Mouse (Mus musculus): ENCODE results near the gene Chtop. TPM values are rescaled to one million over a fixed set of nuclear protein-coding genes. Genes with fewer than 3 reads are reported as not detected.

Chtop gene
- polyA plus RNA-seq, 1 experiment: 136 TPM

DNA sequence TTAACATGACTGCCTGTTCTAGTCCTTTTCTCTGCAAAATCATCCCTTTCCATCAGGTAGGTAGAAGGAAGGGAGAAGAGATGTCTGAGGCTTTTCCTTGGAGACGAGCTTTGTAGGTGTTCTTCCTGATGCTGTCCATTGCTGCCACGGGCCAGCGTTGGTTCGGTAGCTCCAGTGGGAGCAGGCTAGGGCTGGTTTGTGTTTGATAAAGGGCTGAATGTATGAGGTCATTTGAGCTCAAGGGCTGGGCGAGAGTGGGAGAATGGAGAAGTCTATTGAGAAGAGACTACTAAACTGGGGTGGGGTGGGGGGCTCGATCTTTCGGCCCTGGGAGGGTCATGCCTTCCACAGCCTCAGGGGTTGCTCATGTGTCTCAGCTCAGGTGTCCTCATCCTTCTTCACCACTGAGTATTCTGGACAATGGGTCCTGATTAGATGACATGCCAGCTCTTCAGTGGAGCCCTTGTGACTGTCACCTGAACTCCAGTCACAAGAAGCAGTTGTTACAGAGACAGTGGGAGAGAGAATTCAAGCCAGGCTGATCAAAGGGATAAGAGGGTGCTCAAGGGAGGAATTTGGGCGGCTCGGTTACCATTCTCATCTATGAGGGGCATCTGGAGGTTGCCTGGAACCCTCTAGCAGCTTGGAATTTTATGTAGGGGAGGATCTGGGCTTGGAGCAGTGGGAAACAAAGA, 3.8 kb upstream of the Chtop start:
- no peak for DNase-seq (ENCODE audit: extremely low spot score in 1 of 2, low spot score in 1 of 2)

GRCm38 (mm10) chr3:90512276-90512675, 3.0 kb upstream of the Chtop start:
- DNase-seq (ENCODE audit: extremely low spot score in 1 of 2, low spot score in 1 of 2): no peak

GRCm38 (mm10) chr3:90509747-90510123, 437 bp upstream of the Chtop start:
- DNase-seq (ENCODE audit: extremely low spot score in 1 of 2, low spot score in 1 of 2): no peak

GRCm38 (mm10) chr3:90508287-90508949, 880 bp downstream of the Chtop start:
- no peak for DNase-seq (ENCODE audit: extremely low spot score in 1 of 2, low spot score in 1 of 2)

GRCm38 (mm10) chr3:90506362-90506761, 2.9 kb downstream of the Chtop start:
- DNase-seq (ENCODE audit: extremely low spot score in 1 of 2, low spot score in 1 of 2): no peak

DNA sequence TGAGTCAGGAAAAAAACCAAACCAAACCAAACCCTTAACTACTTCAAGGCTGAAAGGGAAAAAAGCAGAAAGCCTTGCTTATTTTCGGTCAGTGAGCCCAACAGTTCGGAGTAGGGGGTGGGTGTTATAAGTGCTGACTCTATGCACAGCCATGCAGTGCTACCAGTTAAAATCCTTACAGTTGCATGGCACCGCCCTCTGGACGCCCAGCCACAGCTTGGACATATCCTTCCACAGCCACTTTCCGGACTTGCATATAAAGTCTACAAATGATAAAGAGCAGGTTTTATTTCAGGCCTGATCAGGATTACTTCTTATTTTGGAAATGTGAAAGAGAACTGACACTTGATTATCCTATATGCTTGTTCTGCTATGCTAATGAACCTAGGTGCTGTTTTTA, 4.1 kb downstream of the Chtop start:
- no peak for DNase-seq (ENCODE audit: extremely low spot score in 1 of 2, low spot score in 1 of 2)

DNA sequence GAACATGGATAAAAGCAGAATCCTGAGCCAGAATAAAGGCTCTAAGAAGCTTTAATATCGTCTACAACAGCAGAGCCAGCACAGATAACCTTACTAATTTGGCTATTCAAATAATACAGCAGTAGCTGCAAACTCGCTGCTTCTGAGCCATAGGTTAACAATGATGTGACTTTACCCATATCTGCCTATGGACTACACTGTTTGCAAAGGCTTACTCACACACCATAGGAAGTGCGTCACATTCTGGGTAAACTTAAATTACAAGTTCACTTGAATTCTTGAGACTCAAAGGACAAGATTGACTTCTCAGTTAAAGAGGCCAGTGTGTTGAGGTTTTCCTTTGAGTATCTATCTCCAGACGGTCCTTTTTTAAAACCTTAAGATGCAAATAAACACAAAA, 5.9 kb downstream of the Chtop start:
- no peak for DNase-seq (ENCODE audit: extremely low spot score in 1 of 2, low spot score in 1 of 2)

GRCm38 (mm10) chr3:90497597-90497996, 11.7 kb downstream of the Chtop start:
- DNase-seq (ENCODE audit: extremely low spot score in 1 of 2, low spot score in 1 of 2): no peak

- no peak for DNase-seq (ENCODE audit: extremely low spot score in 1 of 2, low spot score in 1 of 2)
Observed at GRCm38 (mm10) chr3:90495850-90496525, 13.3 kb downstream of the Chtop start.

DNA sequence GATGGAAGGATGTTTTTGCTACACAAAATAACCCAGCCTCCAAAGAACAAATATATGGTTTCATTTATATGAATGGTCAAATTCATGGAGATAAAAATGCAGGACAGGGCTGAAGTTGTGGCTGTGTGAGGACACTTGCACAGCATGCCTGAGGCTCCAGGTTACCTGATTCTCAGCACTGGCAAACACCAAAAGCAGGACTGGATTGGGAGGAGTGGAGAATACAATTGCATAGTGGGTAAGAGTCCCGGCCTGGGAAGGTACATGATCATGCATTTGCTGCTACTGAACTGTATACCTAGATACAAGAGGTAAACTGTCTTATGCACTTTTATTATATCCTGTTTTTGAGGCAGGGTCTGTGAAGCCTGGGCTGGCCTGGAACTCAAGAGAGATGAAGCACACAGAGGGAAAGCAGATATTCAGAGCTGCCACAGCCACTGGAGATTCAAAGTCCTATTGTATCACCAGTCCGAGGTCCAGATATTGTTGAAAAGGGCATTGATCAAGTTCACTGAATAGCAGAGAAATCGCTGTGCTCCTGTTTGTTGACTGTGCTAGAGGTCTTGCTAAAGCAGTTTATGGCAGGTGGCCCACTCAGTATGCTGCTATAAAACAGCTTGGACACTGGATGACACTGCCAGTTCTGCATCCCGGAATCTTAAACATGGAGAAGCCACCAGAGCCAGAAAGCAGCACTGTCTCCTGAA, 15.3 kb downstream of the Chtop start:
- no peak for DNase-seq (ENCODE audit: extremely low spot score in 1 of 2, low spot score in 1 of 2)

- peak in 1 of 2 experiments; percentile 52 for DNase-seq (ENCODE audit: extremely low spot score in 1 of 2, low spot score in 1 of 2)
Observed at GRCm38 (mm10) chr3:90491350-90491749, 17.9 kb downstream of the Chtop start.

- DNase-seq (ENCODE audit: extremely low spot score in 1 of 2, low spot score in 1 of 2): peak; percentile 91 to 96
Observed at GRCm38 (mm10) chr3:90490696-90491256, 18.5 kb downstream of the Chtop start, which contains the start of gene Snapin. Gene Snapin, minus strand, starts transcription at chr3:90491033.

DNA sequence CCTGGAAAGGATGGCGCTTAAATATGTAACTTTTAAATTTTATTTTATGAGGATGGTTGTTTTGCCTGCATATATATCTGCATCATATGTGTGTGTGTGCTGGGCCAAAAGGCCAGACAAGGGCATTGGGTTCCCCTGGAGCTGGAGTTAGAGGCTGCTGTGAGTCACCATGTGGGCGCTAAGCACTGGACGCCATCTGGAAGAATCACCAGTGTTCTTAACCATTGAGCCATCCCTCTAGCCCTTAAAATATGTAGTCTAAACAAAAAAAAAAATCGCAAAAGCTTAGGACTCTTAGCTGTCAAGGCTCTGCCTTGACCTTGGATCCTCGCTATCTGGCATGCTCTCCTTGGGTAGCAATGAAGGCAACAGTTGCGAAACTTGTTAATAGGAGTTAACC, 20.7 kb downstream of the Chtop start:
- no peak for DNase-seq (ENCODE audit: extremely low spot score in 1 of 2, low spot score in 1 of 2)

- no peak for DNase-seq (ENCODE audit: extremely low spot score in 1 of 2, low spot score in 1 of 2)
Observed at GRCm38 (mm10) chr3:90486998-90487397, 22.3 kb downstream of the Chtop start.

DNA sequence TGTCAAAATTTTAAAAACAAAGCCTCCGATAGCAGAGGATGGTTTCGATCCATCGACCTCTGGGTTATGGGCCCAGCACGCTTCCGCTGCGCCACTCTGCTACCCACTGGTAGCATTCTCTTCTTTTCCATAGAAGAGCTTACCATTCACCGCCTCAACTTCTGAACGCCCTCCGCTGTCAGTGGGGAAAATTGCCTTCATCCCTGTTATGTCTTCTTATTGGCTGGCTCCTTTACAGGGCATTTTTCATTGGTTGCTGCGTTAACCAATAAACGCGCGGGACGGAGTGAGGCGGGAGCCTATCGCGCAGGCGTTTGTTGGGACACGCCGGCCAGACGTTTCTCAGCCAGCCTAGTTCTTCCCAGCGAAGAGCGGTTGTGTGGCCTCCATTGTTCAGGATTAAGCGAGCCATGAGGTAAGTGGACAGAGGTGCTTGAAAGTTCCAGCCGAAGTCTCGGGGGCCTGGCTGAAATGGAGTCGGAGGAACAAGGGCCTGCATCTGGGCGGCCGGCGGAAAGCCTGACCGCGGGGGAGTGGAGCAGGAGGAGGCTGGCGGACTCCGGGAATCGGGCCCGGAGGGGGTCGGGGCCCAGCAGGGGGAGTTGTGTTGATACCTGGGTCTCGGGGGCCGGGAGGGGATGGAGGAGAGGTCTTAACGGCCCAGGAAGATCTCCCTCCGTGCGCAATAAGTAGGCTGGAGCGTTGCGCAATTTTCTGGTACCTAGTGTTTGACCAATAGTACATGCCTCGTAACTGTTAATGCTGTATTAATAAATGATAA, 33.3 kb downstream of the Chtop start, which contains the start of gene Ilf2:
Gene Ilf2, plus strand, starts transcription at position 296 of the 781 bp plus-strand sequence.
- peak; percentile 96 to 98 for DNase-seq (ENCODE audit: extremely low spot score in 1 of 2, low spot score in 1 of 2)

- no peak for DNase-seq (ENCODE audit: extremely low spot score in 1 of 2, low spot score in 1 of 2)
Observed at GRCm38 (mm10) chr3:90475151-90475830, 34.0 kb downstream of the Chtop start.

DNA sequence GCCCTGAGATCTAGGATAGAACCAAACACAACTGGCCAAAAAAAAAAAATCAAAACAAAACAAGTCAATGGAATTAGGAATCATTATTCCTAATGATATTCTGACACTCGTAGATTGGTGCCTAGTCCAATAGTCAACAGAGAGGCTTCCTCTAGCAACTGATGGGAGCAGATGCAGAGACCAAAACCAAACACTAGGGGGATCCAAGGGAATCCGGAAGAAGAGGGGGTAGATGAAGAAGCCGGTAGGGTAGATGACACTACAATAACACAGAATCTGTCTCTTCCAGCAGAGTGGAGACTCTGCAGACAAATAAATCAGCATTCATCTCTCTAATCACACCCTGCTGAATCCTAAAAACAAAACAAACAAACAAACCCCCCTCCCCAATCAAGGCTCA, 37.1 kb downstream of the Chtop start:
- peak in 1 of 2 experiments; percentile 63 for DNase-seq (ENCODE audit: extremely low spot score in 1 of 2, low spot score in 1 of 2)

GRCm38 (mm10) chr3:90467618-90468300, 41.5 kb downstream of the Chtop start:
- no peak for DNase-seq (ENCODE audit: extremely low spot score in 1 of 2, low spot score in 1 of 2)

DNA sequence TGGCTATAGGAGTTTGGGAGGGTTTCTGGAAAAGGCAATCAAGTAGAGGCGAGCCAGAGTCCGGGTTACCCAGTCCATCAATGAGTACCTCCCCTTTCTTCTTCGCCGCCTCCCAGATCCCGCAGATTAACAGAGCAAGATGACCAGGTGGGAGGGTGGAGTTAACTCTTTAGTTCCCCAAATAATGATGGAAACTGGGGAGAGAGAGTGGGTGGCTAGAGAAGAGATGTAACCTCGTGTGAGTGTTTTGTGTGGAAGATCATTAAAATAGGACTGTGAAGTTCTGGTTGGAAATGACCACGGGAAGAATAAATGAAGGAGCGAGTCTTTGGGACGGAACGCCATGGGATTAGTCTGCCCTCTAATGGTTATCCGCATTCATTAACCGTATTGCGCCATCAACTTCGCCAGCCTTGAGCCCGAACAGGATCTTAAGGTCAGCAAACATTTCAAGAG, 43.0 kb downstream of the Chtop start:
- peak in 1 of 2 experiments; percentile 81 for DNase-seq (ENCODE audit: extremely low spot score in 1 of 2, low spot score in 1 of 2)
